Mouse (Mus musculus): ENCODE results near the gene Wars. TPM values are rescaled to one million over a fixed set of nuclear protein-coding genes. Genes with fewer than 3 reads are reported as not detected.

Gene Wars
- total and polyA plus RNA-seq, 2 experiments from 2014 or later, result 92.5 to 108 TPM

- Histone ChIP-seq H3K4me2 (ENCODE audit: low read depth) (no peak overlapping the region), H3K36me3 (ENCODE audit: insufficient read depth) (peaks cover 25% of the 10 kb centered on the region), H3K4me1 (ENCODE audit: insufficient read depth) (peaks cover 4% of the 10 kb centered on the region), H3K27me3 (ENCODE audit: insufficient read depth, low read length) (no peaks in the 10 kb centered on the region), H3K9ac (no peak overlapping the region), H3K27ac (ENCODE audit: low read depth, low read length) (no peak overlapping the region), H3K4me3 (ENCODE audit: low read depth, low read length) (no peak overlapping the region), H3K9me3 (ENCODE audit: low read length) (no peaks in the 10 kb centered on the region)
- no peak for DNase-seq
- no peak for TF ChIP-seq CTCF (IDR thresholded peaks at IDR 0.05; ENCODE audit: low read depth)
- ATAC-seq, result no peak
- WGBS, result 73% methylated on average over 5 of the region's 5 CpGs
Observed at GRCm38 (mm10) chr12:108829636-108830035, 64.3 kb downstream of the Wars start.

- Histone ChIP-seq H3K27ac (ENCODE audit: low read depth, low read length) (no peak overlapping the region), H3K4me1 (ENCODE audit: insufficient read depth) (no peaks in the 10 kb centered on the region), H3K9me3 (ENCODE audit: low read length) (no peaks in the 10 kb centered on the region), H3K4me3 (ENCODE audit: low read depth, low read length) (no peak overlapping the region), H3K4me2 (ENCODE audit: low read depth) (no peak overlapping the region), H3K36me3 (ENCODE audit: insufficient read depth) (peaks cover 25% of the 10 kb centered on the region), H3K27me3 (ENCODE audit: insufficient read depth, low read length) (no peaks in the 10 kb centered on the region), H3K9ac (no peak overlapping the region)
- 98% methylated on average over 6 of the region's 6 CpGs for WGBS
- DNase-seq, result no peak
- ATAC-seq, result no peak
- no peak for TF ChIP-seq CTCF (IDR thresholded peaks at IDR 0.05; ENCODE audit: low read depth)
Observed at GRCm38 (mm10) chr12:108827641-108828040, 66.3 kb downstream of the Wars start.

- no peak for TF ChIP-seq CTCF (IDR thresholded peaks at IDR 0.05; ENCODE audit: low read depth)
- H3K27ac ChIP-seq (ENCODE audit: low read depth, low read length), result no peak overlapping the region
- DNase-seq (no peak), ATAC-seq (no peak)
- H3K9ac ChIP-seq, result no peak overlapping the region
- peaks cover 25% of the 10 kb centered on the region for H3K36me3 ChIP-seq (ENCODE audit: insufficient read depth)
- 93% methylated on average over 28 of the region's 28 CpGs for WGBS
- H3K4me2 ChIP-seq (ENCODE audit: low read depth), result no peak overlapping the region
- H3K27me3 ChIP-seq (ENCODE audit: insufficient read depth, low read length), result no peaks in the 10 kb centered on the region
- no peaks in the 10 kb centered on the region for H3K9me3 ChIP-seq (ENCODE audit: low read length)
- H3K4me3 ChIP-seq (ENCODE audit: low read depth, low read length), result no peak overlapping the region
- no peaks in the 10 kb centered on the region for H3K4me1 ChIP-seq (ENCODE audit: insufficient read depth)
Observed at GRCm38 (mm10) chr12:108826958-108827535, 66.9 kb downstream of the Wars start.

GRCm38 (mm10) chr12:108826282-108826957 is 67.6 kb downstream of the Wars start:
- TF ChIP-seq CTCF (IDR thresholded peaks at IDR 0.05; ENCODE audit: low read depth), result no peak
- H3K4me2 ChIP-seq (ENCODE audit: low read depth), result no peak overlapping the region
- no peak for ATAC-seq
- no peak overlapping the region for H3K4me3 ChIP-seq (ENCODE audit: low read depth, low read length)
- H3K4me1 ChIP-seq (ENCODE audit: insufficient read depth), result no peaks in the 10 kb centered on the region
- H3K27ac ChIP-seq (ENCODE audit: low read depth, low read length), result no peak overlapping the region
- peaks cover 25% of the 10 kb centered on the region for H3K36me3 ChIP-seq (ENCODE audit: insufficient read depth)
- 97% methylated on average over 19 of the region's 19 CpGs for WGBS
- no peak for DNase-seq
- H3K27me3 ChIP-seq (ENCODE audit: insufficient read depth, low read length), result no peaks in the 10 kb centered on the region
- no peaks in the 10 kb centered on the region for H3K9me3 ChIP-seq (ENCODE audit: low read length)
- no peak overlapping the region for H3K9ac ChIP-seq

GRCm38 (mm10) chr12:108825561-108826224 is 68.3 kb downstream of the Wars start:
- WGBS, result 89% methylated on average over 13 of the region's 13 CpGs
- H3K9ac ChIP-seq, result no peak overlapping the region
- ATAC-seq, result no peak

GRCm38 (mm10) chr12:108824225-108824874 is 69.6 kb downstream of the Wars start:
- peaks cover 25% of the 10 kb centered on the region for H3K36me3 ChIP-seq (ENCODE audit: insufficient read depth)
- WGBS, result 91% methylated on average over 15 of the region's 15 CpGs

More at GRCm38 (mm10) chr12:108825561-108826224, 68.3 kb downstream of the Wars start:
- Histone ChIP-seq H3K4me1 (ENCODE audit: insufficient read depth) (no peaks in the 10 kb centered on the region), H3K4me2 (ENCODE audit: low read depth) (no peak overlapping the region), H3K27me3 (ENCODE audit: insufficient read depth, low read length) (no peaks in the 10 kb centered on the region), H3K36me3 (ENCODE audit: insufficient read depth) (peaks cover 25% of the 10 kb centered on the region), H3K4me3 (ENCODE audit: low read depth, low read length) (no peak overlapping the region), H3K9me3 (ENCODE audit: low read length) (no peaks in the 10 kb centered on the region), H3K27ac (ENCODE audit: low read depth, low read length) (no peak overlapping the region)
- no peak for TF ChIP-seq CTCF (IDR thresholded peaks at IDR 0.05; ENCODE audit: low read depth)
- no peak for DNase-seq

More at GRCm38 (mm10) chr12:108824225-108824874, 69.6 kb downstream of the Wars start:
- ATAC-seq (no peak), DNase-seq (no peak)
- H3K9ac ChIP-seq, result no peak overlapping the region
- no peak for TF ChIP-seq CTCF (IDR thresholded peaks at IDR 0.05; ENCODE audit: low read depth)
- no peak overlapping the region for H3K4me3 ChIP-seq (ENCODE audit: low read depth, low read length)
- H3K27me3 ChIP-seq (ENCODE audit: insufficient read depth, low read length), result no peaks in the 10 kb centered on the region
- H3K4me2 ChIP-seq (ENCODE audit: low read depth), result no peak overlapping the region
- H3K27ac ChIP-seq (ENCODE audit: low read depth, low read length), result no peak overlapping the region
- H3K4me1 ChIP-seq (ENCODE audit: insufficient read depth), result no peaks in the 10 kb centered on the region
- no peaks in the 10 kb centered on the region for H3K9me3 ChIP-seq (ENCODE audit: low read length)

All from forebrain, postnatal 0 days (tissue).